Mouse (Mus musculus) erythroblast, embryonic 14.5 days (primary cell): ENCODE data around the gene Bpifb5.

Source experiments
- GATA1 ChIP-seq: IDR thresholded peaks from 2 replicates; pipeline ENCODE4 v1.6.1; 2012; ENCODE audit warnings: low read length, inconsistent platforms, mixed read lengths
- TAL1 ChIP-seq: IDR thresholded peaks from 3 replicates; pipeline ENCODE4 v1.6.1; 2012; ENCODE audit warnings: low read length, inconsistent platforms, mixed read lengths

GRCm38 (mm10) chr2:154226991-154227390 is 3.4 kb downstream of the Bpifb5 start:
- no peak for TF ChIP-seq TAL1
- TF ChIP-seq GATA1 = no peak
